ENCODE assay signal across 9 mouse cellular contexts in genomic region chr7:49910361-49910760, GRCm38 (mm10). TPM values are rescaled to one million over a fixed set of nuclear protein-coding genes. Genes with fewer than 3 reads are reported as not detected.
DNase-seq lines count a peak whose midpoint lies in the region; ATAC-seq lines count a peak whose summit lies in the region.
"Had no signal": no experiment of that assay in that cellular context is flagged by ENCODE, and none has a peak within 500 bp of the region (broad histone marks: within the 10 kb centered on the region; RNA-seq: fewer than 3 reads in every experiment).

No protein-coding gene starts in this region.

- peak; percentile 66; the same call in 1 of the 2 replicates for ATAC-seq in common myeloid progenitor, adult 5-6 weeks (replicated peaks; ENCODE audit: low read depth, poor library complexity, severe bottlenecking)
- no peak for ATAC-seq in hindbrain, embryonic 16.5 days
- no peak for ATAC-seq in neural tube, embryonic 13.5 days (ENCODE audit: low read depth)
- ATAC-seq in liver, embryonic 11.5 days (replicated peaks; ENCODE audit: low FRiP score): no peak

- no peaks in the 10 kb centered on the region for H3K36me3 ChIP-seq in hindbrain, embryonic 16.5 days (ENCODE audit: control insufficient read depth, insufficient read depth, low read length)
- H3K36me3 ChIP-seq in neural tube, embryonic 13.5 days: no peaks in the 10 kb centered on the region
- H3K36me3 ChIP-seq in liver, embryonic 11.5 days (ENCODE audit: control insufficient read depth, insufficient read depth, low read length): no peaks in the 10 kb centered on the region

- WGBS in hindbrain, embryonic 16.5 days: 2% methylated on average over 16 of the region's 16 CpGs
- WGBS in neural tube, embryonic 13.5 days: under 1% methylated on average over 16 of the region's 16 CpGs
- WGBS in liver, embryonic 11.5 days: 2% methylated on average over 16 of the region's 16 CpGs

- peak overlapping the region; percentile 30 for H3K4me2 ChIP-seq in hindbrain, embryonic 16.5 days (ENCODE audit: low read length)
- peak overlapping the region; percentile 61 for H3K4me2 ChIP-seq in neural tube, embryonic 13.5 days
- H3K4me2 ChIP-seq in liver, embryonic 11.5 days: no peak overlapping the region

- peak overlapping the region; percentile 67 for H3K27ac ChIP-seq in hindbrain, embryonic 16.5 days (ENCODE audit: low read depth, low read length)
- peak overlapping the region; percentile 94 for H3K27ac ChIP-seq in neural tube, embryonic 13.5 days (replicated peaks)
- H3K27ac ChIP-seq in liver, embryonic 11.5 days (ENCODE audit: low read depth, low read length): no peak overlapping the region

- DNase-seq in lung, postnatal 10 days: peak; percentile 44
- no peak for DNase-seq in lung, adult 18-20 months
- no peak for DNase-seq in right cerebral cortex, adult 18-20 months
- DNase-seq in liver, embryonic 11.5 days (ENCODE audit: low spot score): no peak
- DNase-seq in layer of hippocampus, adult 8-10 months (ENCODE audit: low spot score in 2 of 2): no peak

- H3K4me3 ChIP-seq in hindbrain, embryonic 16.5 days (ENCODE audit: low read length): peak overlapping the region; percentile 41
- peak overlapping the region; percentile 52 for H3K4me3 ChIP-seq in neural tube, embryonic 13.5 days
- H3K4me3 ChIP-seq in liver, embryonic 11.5 days (ENCODE audit: low read depth, low read length): no peak overlapping the region

- H3K27me3 ChIP-seq in hindbrain, embryonic 16.5 days (replicated peaks; ENCODE audit: control insufficient read depth, insufficient read depth, low read length): peaks cover 33% of the 10 kb centered on the region
- H3K27me3 ChIP-seq in neural tube, embryonic 13.5 days: peaks cover 98% of the 10 kb centered on the region
- H3K27me3 ChIP-seq in liver, embryonic 11.5 days (replicated peaks; ENCODE audit: control insufficient read depth, insufficient read depth, low read length): peaks cover 100% of the 10 kb centered on the region

- peak overlapping the region; percentile 51 for H3K9ac ChIP-seq in hindbrain, embryonic 16.5 days (ENCODE audit: low read depth, low read length)
- H3K9ac ChIP-seq in neural tube, embryonic 13.5 days: peak overlapping the region; percentile 87
- H3K9ac ChIP-seq in liver, embryonic 11.5 days (ENCODE audit: low read depth, low read length): no peak overlapping the region

- no peaks in the 10 kb centered on the region for H3K9me3 ChIP-seq in hindbrain, embryonic 16.5 days (ENCODE audit: control insufficient read depth, low read length)
- no peaks in the 10 kb centered on the region for H3K9me3 ChIP-seq in neural tube, embryonic 13.5 days
- H3K9me3 ChIP-seq in liver, embryonic 11.5 days (ENCODE audit: control insufficient read depth, low read length): no peaks in the 10 kb centered on the region

- peaks cover 7% of the 10 kb centered on the region for H3K4me1 ChIP-seq in hindbrain, embryonic 16.5 days (ENCODE audit: control insufficient read depth, insufficient read depth, low read depth, low read length)
- H3K4me1 ChIP-seq in neural tube, embryonic 13.5 days (replicated peaks): peaks cover 34% of the 10 kb centered on the region
- no peaks in the 10 kb centered on the region for H3K4me1 ChIP-seq in liver, embryonic 11.5 days (replicated peaks; ENCODE audit: control insufficient read depth, insufficient read depth, low read length)

RNA-seq across cellular contexts. Expression of gene Slc6a5, which starts 0.4 kb away (rescaled TPM):
- total RNA-seq in common myeloid progenitor, adult 5-6 weeks (2017): not detected in 2 replicates
- 13.3 and 15.7 TPM in 2 replicates for polyA plus RNA-seq in hindbrain, embryonic 16.5 days (2015; fragmentation: Nextera tagmentation; extraction: Ambion mirVana)
- polyA plus RNA-seq in neural tube, embryonic 13.5 days (2015; fragmentation: Nextera tagmentation; extraction: Ambion mirVana): 14.3 and 14.4 TPM in 2 replicates
- polyA plus RNA-seq in liver, embryonic 11.5 days (2014; fragmentation: Nextera tagmentation; extraction: Ambion mirVana): not detected in 2 replicates
- total RNA-seq in layer of hippocampus, adult 8-10 months (2022): under 1 TPM in 2 of 4 experiments, not detected in 2; 0.07 to 0.08 TPM
- polyA plus RNA-seq: heart, embryonic 14.5 days had no signal

Comparison
In these comparisons a context has a peak if more than half of its experiments do, and no peak if none do; other contexts are left out.
1. RNA of gene Slc6a5, which starts 0.4 kb away (polyA plus RNA-seq): 13.3 to 15.7 TPM in hindbrain, embryonic 16.5 days and 14.3 to 14.4 TPM in neural tube, embryonic 13.5 days; not detected in liver, embryonic 11.5 days; every median in the first group is over 10 times any median in the second.